Mouse (Mus musculus): ENCODE results near the gene Klra6.

- TF ChIP-seq POLR2A (IDR thresholded peaks at IDR 0.05; ENCODE audit: control insufficient read depth, low read depth, low read length) (no peak), CTCF (IDR thresholded peaks at IDR 0.05; ENCODE audit: control insufficient read depth, insufficient read depth, insufficient replicate concordance, low read depth, low read length) (no peak)
These were observed at the start of gene Klra6 for GRCm38 (mm10) chr6:130026854-130027253.
